Mouse (Mus musculus) cerebellum, adult 18-20 months (tissue): ENCODE measurements at regions not wholly inside any gene's neighbourhood (a gene's known extent, or its start where the extent isn't known, plus 50 kb on each side); places are given as distances from the start of the nearest gene placed in this dataset.

Experiments
- DNase-seq, 2 experiments: peaks; one replicate each; pipeline ENCODE4 v3.0.0; 2021

- DNase-seq, result no peak
Measured at GRCm38 (mm10) chr2:30676450-30676832, 81.6 kb downstream of the Cstad start.

GRCm38 (mm10) chr2:30675839-30676238, 81.0 kb downstream of the Cstad start:
- no peak for DNase-seq

- no peak for DNase-seq
Measured at GRCm38 (mm10) chr2:30670836-30671586, 76.2 kb downstream of the Cstad start.

GRCm38 (mm10) chr2:30667468-30667867, 72.6 kb downstream of the Cstad start:
- DNase-seq, result no peak

GRCm38 (mm10) chr2:30661147-30661546, 66.3 kb downstream of the Cstad start:
- no peak for DNase-seq

- DNase-seq, result peak in 1 of 2 experiments; percentile 35
Measured at GRCm38 (mm10) chr2:30660613-30660991, 65.8 kb downstream of the Cstad start.

GRCm38 (mm10) chr2:30659836-30660612, 65.2 kb downstream of the Cstad start:
- peak in 1 of 2 experiments; percentile 28 for DNase-seq

GRCm38 (mm10) chr2:30658844-30659555, 64.2 kb downstream of the Cstad start:
- peak; percentile 63 to 70 for DNase-seq
